Mouse (Mus musculus) lung, embryonic 14.5 days (tissue): ENCODE measurements around the gene Pacrg. TPM values are rescaled to one million over a fixed set of nuclear protein-coding genes. Genes with fewer than 3 reads are reported as not detected.

Source experiments
- ATAC-seq: fragments of 200-750 bp; cut with Nextera tagmentation; 2 replicates; pipeline ENCODE4 v1.8.0; 2017; ENCODE audit warnings: mild to moderate bottlenecking, moderate TSS enrichment, moderate library complexity; ENCODE audit not compliant: insufficient read depth
- DNase-seq: peaks from one replicate; pipeline ENCODE4 v3.0.0-alpha.2; 2015
- H3K27ac ChIP-seq: fragments of 300-500 bp; sonication (generic); 2 replicates; pipeline ENCODE4 v1.5.1; 2014; ENCODE audit warnings: low read depth, mild to moderate bottlenecking, moderate library complexity
- H3K27me3 ChIP-seq: fragments of 300-500 bp; sonication (generic); 2 replicates; pipeline ENCODE4 v1.6.1; 2014; ENCODE audit warnings: low read length, control low read depth; ENCODE audit not compliant: insufficient read depth
- H3K36me3 ChIP-seq: fragments of 300-500 bp; sonication (generic); 2 replicates; pipeline ENCODE4 v1.6.1; 2014; ENCODE audit warnings: control low read depth; ENCODE audit not compliant: insufficient read depth
- H3K4me1 ChIP-seq: fragments of 300-500 bp; sonication (generic); 2 replicates; pipeline ENCODE4 v1.6.1; 2014; ENCODE audit warnings: antibody characterized with exemption, control low read depth; ENCODE audit not compliant: insufficient read depth
- H3K4me2 ChIP-seq: fragments of 300-500 bp; sonication (generic); 2 replicates; pipeline ENCODE4 v1.6.1; 2014; ENCODE audit warnings: mild to moderate bottlenecking
- H3K4me3 ChIP-seq: fragments of 300-500 bp; sonication (generic); 2 replicates; pipeline ENCODE4 v1.5.1; 2014; ENCODE audit warnings: low read depth, low read length
- H3K9ac ChIP-seq: fragments of 300-500 bp; sonication (generic); 2 replicates; pipeline ENCODE4 v1.6.1; 2014
- H3K9me3 ChIP-seq: fragments of 300-500 bp; sonication (generic); 2 replicates; pipeline ENCODE4 v1.6.1; 2016; ENCODE audit warnings: low read depth, low read length, control low read depth
- CTCF ChIP-seq: IDR thresholded peaks from 2 replicates; pipeline ENCODE4 v1.5.1; 2016; ENCODE audit warnings: antibody characterized with exemption, low read depth
- WGBS: fragments of 180-500 bp; shearing (Covaris S2); extraction: QIAGEN DNeasy Blood & Tissue Kit; methylation state at CpG from one replicate; pipeline ENCODE4 v1.1.7; 2014; 5-methylcytosine and 5-hydroxymethylcytosine counted together
- polyA plus RNA-seq: library from polyadenylated mRNA; unstranded; fragments of >200 nt; fragmentation: Nextera tagmentation; extraction: Ambion mirVana; gene quantifications from 2 replicates; pipeline ENCODE4 v1.2.1, GENCODE M21; 2014

Pacrg gene
- polyA plus RNA-seq, 1 experiment from 2014 or later = 2.2 TPM

DNA sequence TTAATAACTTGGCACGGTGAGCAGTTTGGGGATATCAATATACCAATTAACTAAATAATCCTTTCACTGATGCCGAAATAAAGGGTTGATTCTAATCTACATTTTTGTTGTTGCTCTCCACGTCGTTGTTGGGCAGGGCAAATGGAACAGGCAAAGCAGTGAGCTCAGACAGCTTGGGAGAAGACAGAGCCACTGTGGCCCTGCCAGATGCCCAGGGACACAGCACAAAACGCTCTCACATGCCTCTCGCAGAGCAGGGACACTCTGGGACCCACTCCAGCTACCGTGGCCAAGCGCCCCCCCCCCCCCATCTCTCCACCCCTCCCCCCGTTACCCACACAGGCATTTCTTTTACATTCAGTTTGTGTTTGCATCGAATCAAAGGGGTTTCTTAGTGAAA is 332.6 kb downstream of the Pacrg start:
- Histone ChIP-seq H3K36me3 (no peaks in the 10 kb centered on the region), H3K4me1 (no peaks in the 10 kb centered on the region), H3K4me3 (no peak overlapping the region), H3K27ac (no peak overlapping the region), H3K9me3 (no peaks in the 10 kb centered on the region), H3K9ac (no peak overlapping the region), H3K27me3 (no peaks in the 10 kb centered on the region), H3K4me2 (no peak overlapping the region)
- no peak for TF ChIP-seq CTCF
- ATAC-seq (no peak), DNase-seq (no peak)
- 57% methylated on average over 10 of the region's 10 CpGs for WGBS

DNA sequence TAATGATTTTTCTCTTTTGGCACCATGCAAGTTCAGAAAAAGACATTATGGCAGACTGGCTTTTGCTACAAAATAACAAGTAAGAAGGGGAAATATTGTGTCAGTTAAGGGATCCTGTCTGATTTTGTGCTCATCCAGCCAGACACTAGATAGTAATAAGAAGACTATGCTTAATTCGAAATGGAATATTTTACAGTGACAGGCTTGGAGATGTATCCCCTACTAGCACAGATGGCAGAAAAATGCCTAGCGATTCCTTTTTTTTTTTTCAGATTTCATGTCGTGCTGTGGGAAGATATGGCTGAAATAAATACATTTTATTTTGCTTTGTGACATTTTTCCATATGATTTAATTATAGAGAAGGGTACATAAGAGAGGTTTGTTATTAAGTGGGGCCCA is 333.2 kb downstream of the Pacrg start:
- no peak for TF ChIP-seq CTCF
- WGBS = 80% methylated on average over 3 of the region's 3 CpGs
- no peak for ATAC-seq

DNA sequence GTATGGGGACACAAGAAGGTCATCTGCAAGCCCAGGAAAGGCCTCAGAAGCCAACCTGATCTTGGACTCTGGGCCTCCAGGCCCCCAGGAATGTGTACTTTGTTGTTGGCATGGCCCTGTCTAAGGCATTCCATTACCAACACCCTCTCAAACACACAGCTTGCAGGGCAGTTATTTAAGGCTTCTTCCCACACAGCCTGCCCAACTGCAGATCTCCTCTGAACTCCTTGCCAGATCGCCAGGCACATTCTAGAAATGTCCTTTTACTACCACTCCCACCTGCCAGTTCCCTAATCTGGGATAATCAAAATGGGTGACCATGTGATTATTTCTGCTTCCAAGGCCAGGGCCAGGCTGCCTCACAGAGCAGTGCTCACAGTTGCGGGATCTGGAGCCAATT is 338.7 kb downstream of the Pacrg start:
- no peaks in the 10 kb centered on the region for H3K27me3 ChIP-seq
- H3K36me3 ChIP-seq = no peaks in the 10 kb centered on the region
- H3K4me2 ChIP-seq = no peak overlapping the region
- peaks cover 12% of the 10 kb centered on the region; the same call in 1 of the 2 replicates for H3K4me1 ChIP-seq
- ATAC-seq (peak; percentile 49; the same call in 1 of the 2 replicates), DNase-seq (no peak)
- H3K9ac ChIP-seq = no peak overlapping the region
- H3K9me3 ChIP-seq = no peaks in the 10 kb centered on the region
- no peak overlapping the region for H3K4me3 ChIP-seq
- no peak for TF ChIP-seq CTCF
- H3K27ac ChIP-seq = no peak overlapping the region
- 76% methylated on average over 2 of the region's 2 CpGs for WGBS

More for the DNA sequence above, 333.2 kb downstream of the Pacrg start:
- DNase-seq = no peak
- no peaks in the 10 kb centered on the region for H3K9me3 ChIP-seq
- H3K4me1 ChIP-seq = no peaks in the 10 kb centered on the region
- no peak overlapping the region for H3K27ac ChIP-seq
- H3K36me3 ChIP-seq = no peaks in the 10 kb centered on the region
- H3K4me2 ChIP-seq = no peak overlapping the region
- no peak overlapping the region for H3K9ac ChIP-seq
- H3K27me3 ChIP-seq = no peaks in the 10 kb centered on the region
- no peak overlapping the region for H3K4me3 ChIP-seq

DNA sequence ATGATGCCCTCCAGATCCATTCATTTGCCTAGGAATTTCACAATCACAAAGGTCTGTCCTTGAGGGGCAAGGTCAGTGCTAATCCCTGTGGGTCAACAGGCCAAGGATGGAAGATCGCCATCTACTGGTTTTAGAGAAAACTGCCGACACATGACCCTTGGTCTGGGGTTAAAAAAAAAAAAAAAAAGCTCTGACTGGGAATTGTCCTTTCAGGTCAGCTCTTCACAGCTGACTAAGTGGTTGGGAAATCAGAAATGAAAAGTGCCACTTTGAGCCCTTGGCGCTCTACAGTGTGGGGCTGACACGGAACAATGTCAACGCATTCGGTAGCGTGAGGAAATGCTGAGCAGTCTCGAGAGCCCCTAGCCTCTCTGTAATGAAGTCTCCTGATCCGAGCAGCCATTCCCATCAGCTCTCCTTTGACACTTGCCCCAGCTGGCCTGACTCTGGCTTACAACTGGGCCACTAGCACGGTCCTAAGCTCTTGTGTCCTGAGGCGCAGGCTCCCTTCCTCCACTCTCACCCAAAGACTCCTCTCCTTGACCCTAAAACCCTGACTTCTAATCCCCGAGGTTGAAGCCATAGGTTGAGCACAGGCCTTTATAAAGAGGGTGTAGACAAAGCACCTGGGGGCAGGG is 339.2 kb downstream of the Pacrg start:
- no peak overlapping the region for H3K27ac ChIP-seq
- no peaks in the 10 kb centered on the region for H3K27me3 ChIP-seq
- no peaks in the 10 kb centered on the region for H3K36me3 ChIP-seq
- H3K4me3 ChIP-seq = no peak overlapping the region
- H3K9me3 ChIP-seq = no peaks in the 10 kb centered on the region
- H3K4me2 ChIP-seq = no peak overlapping the region
- DNase-seq = peak; percentile 42
- no peak overlapping the region for H3K9ac ChIP-seq
- WGBS = 40% methylated on average over 12 of the region's 12 CpGs
- peaks cover 12% of the 10 kb centered on the region; the same call in 1 of the 2 replicates for H3K4me1 ChIP-seq
- 0 out of 2 replicates have a peak, but pooled peaks have one; percentile 38 for TF ChIP-seq CTCF
- peak; percentile 29; the same call in 1 of the 2 replicates for ATAC-seq

- H3K9ac ChIP-seq = no peak overlapping the region
- H3K4me1 ChIP-seq = peaks cover 17% of the 10 kb centered on the region; the same call in 1 of the 2 replicates
- 76% methylated on average over 6 of the region's 6 CpGs for WGBS
- no peak overlapping the region for H3K27ac ChIP-seq
- no peak for DNase-seq
- H3K9me3 ChIP-seq = no peaks in the 10 kb centered on the region
- no peak overlapping the region for H3K4me3 ChIP-seq
- TF ChIP-seq CTCF = no peak
- H3K27me3 ChIP-seq = no peaks in the 10 kb centered on the region
- no peaks in the 10 kb centered on the region for H3K36me3 ChIP-seq
- no peak overlapping the region for H3K4me2 ChIP-seq
- no peak for ATAC-seq
These were observed 341.0 kb downstream of the Pacrg start for GRCm38 (mm10) chr17:10498935-10499655.

DNA sequence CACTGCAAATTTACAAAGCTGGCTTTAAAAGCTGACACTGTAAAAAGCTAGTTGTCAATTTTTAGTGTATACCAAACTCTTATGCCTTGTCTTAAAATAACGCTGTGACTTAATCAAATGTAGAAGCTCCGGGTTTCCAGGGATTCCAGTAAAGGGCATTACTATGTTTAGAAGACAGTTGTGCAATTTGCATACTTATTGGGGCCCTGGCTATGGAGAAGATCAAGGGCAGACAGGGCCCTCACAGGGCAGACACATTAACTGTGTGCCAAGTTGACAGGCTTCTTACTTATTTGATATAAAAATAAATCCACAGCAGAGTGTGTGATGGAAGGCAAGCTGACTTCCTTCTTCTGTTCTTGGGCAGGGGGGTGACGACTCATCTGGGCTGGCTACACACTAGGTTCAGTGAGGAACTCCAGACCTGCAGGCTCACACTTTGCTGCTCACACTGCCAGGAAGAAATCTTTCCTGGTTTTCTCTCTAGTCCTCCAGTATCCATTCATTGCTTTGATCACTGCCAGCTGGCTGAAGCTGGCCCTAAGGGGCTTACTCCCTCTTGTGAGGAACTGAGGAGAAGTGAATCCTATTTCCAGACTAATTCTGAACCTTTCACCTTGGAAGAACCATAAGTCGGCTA is 342.2 kb downstream of the Pacrg start:
- TF ChIP-seq CTCF = no peak
- peak overlapping the region; percentile 0; the same call in 1 of the 2 replicates for H3K27ac ChIP-seq
- ATAC-seq (no peak), DNase-seq (no peak)
- peaks cover 17% of the 10 kb centered on the region; the same call in 1 of the 2 replicates for H3K4me1 ChIP-seq
- H3K27me3 ChIP-seq = no peaks in the 10 kb centered on the region
- H3K36me3 ChIP-seq = no peaks in the 10 kb centered on the region
- no peak overlapping the region for H3K9ac ChIP-seq
- H3K9me3 ChIP-seq = no peaks in the 10 kb centered on the region
- H3K4me3 ChIP-seq = no peak overlapping the region
- no peak overlapping the region for H3K4me2 ChIP-seq
- 32% methylated on average over 4 of the region's 4 CpGs for WGBS

- 55% methylated on average over 8 of the region's 8 CpGs for WGBS
- Histone ChIP-seq H3K27me3 (no peaks in the 10 kb centered on the region), H3K27ac (no peak overlapping the region), H3K4me1 (peaks cover 21% of the 10 kb centered on the region; the same call in 1 of the 2 replicates), H3K36me3 (no peaks in the 10 kb centered on the region), H3K4me3 (no peak overlapping the region), H3K9me3 (no peaks in the 10 kb centered on the region), H3K9ac (no peak overlapping the region), H3K4me2 (no peak overlapping the region)
- ATAC-seq = peak; percentile 39; the same call in 1 of the 2 replicates
- no peak for TF ChIP-seq CTCF
- DNase-seq = peak; percentile 43
These were observed 344.0 kb downstream of the Pacrg start for GRCm38 (mm10) chr17:10496066-10496465.
